Comparison of ENCODE assay signal across 15 mouse cellular contexts in genomic region chr12:90735447-90735846, GRCm38 (mm10).
"Had no signal": no experiment of that assay in that cellular context is flagged by ENCODE, and none has a peak within 500 bp of the region (broad histone marks: within the 10 kb centered on the region; RNA-seq: fewer than 3 reads in every experiment).

No protein-coding gene starts in this region.

- H3K4me3 ChIP-seq: limb, embryonic 15.5 days; liver, embryonic 12.5 days; midbrain, embryonic 12.5 days had no signal

- H3K9me3 ChIP-seq: limb, embryonic 15.5 days; liver, embryonic 12.5 days; midbrain, embryonic 12.5 days had no signal

- H3K27me3 ChIP-seq: limb, embryonic 15.5 days; liver, embryonic 12.5 days had no signal

- H3K36me3 ChIP-seq: limb, embryonic 15.5 days; liver, embryonic 12.5 days; midbrain, embryonic 12.5 days had no signal

- H3K4me2 ChIP-seq: limb, embryonic 15.5 days; liver, embryonic 12.5 days; midbrain, embryonic 12.5 days had no signal

- H3K27ac ChIP-seq: limb, embryonic 15.5 days; liver, embryonic 12.5 days; midbrain, embryonic 12.5 days had no signal

- H3K4me1 ChIP-seq: liver, embryonic 12.5 days had no signal

- DNase-seq: kidney, adult 8-10 months; kidney, postnatal 25 days; layer of hippocampus, adult 9-11 months; lung, postnatal 4 days; retina, postnatal 1 day; right cerebral cortex, postnatal 4 days; spleen, adult 18-20 months; thymus, adult 18-20 months; thymus, postnatal 14 days had no signal

- H3K9ac ChIP-seq: limb, embryonic 15.5 days; liver, embryonic 12.5 days; midbrain, embryonic 12.5 days had no signal

- ATAC-seq: intestine, postnatal 0 days; liver, embryonic 12.5 days; lung, postnatal 0 days; midbrain, embryonic 16.5 days had no signal
